Mouse (Mus musculus) neural tube, embryonic 11.5 days (tissue): Measurements from ENCODE around the gene Prrx1. TPM values are rescaled to one million over a fixed set of nuclear protein-coding genes. Genes with fewer than 3 reads are reported as not detected.

Source experiments
- ATAC-seq: fragments of 200-750 bp; cut with Nextera tagmentation; 2 replicates; pipeline ENCODE4 v1.8.0; 2017; ENCODE audit warnings: moderate number of reproducible peaks, mild to moderate bottlenecking, moderate TSS enrichment, moderate library complexity; ENCODE audit not compliant: insufficient read depth, low FRiP score, low TSS enrichment
- DNase-seq: peaks from one replicate; pipeline ENCODE4 v3.0.0-alpha.2; 2015; ENCODE audit warnings: low spot score
- H3K27ac ChIP-seq: fragments of 300-500 bp; sonication (generic); 2 replicates; pipeline ENCODE4 v1.5.1; 2014; ENCODE audit warnings: low read depth, mild to moderate bottlenecking, low read length
- H3K27me3 ChIP-seq: fragments of 300-500 bp; sonication (generic); 2 replicates; pipeline ENCODE4 v1.6.1; 2014; ENCODE audit warnings: mild to moderate bottlenecking, low read length, mixed read lengths; ENCODE audit not compliant: control insufficient read depth, insufficient read depth
- H3K36me3 ChIP-seq: fragments of 300-500 bp; sonication (generic); 2 replicates; pipeline ENCODE4 v1.6.1; 2014; ENCODE audit warnings: mild to moderate bottlenecking, low read length, moderate library complexity, mixed read lengths; ENCODE audit not compliant: control insufficient read depth, insufficient read depth
- H3K4me1 ChIP-seq: fragments of 300-500 bp; sonication (generic); 2 replicates; pipeline ENCODE4 v1.6.1; 2014; ENCODE audit warnings: low read length, mixed read lengths; ENCODE audit not compliant: control insufficient read depth, insufficient read depth
- H3K4me2 ChIP-seq: fragments of 300-500 bp; sonication (generic); 2 replicates; pipeline ENCODE4 v1.6.1; 2014; ENCODE audit warnings: low read depth, mild to moderate bottlenecking, moderate library complexity
- H3K4me3 ChIP-seq: fragments of 300-500 bp; sonication (generic); 2 replicates; pipeline ENCODE4 v1.5.1; 2014; ENCODE audit warnings: low read depth, low read length
- H3K9ac ChIP-seq: fragments of 300-500 bp; sonication (generic); 2 replicates; pipeline ENCODE4 v1.6.1; 2014; ENCODE audit warnings: mild to moderate bottlenecking, low read length
- H3K9me3 ChIP-seq: fragments of 300-500 bp; sonication (generic); 2 replicates; pipeline ENCODE4 v1.6.1; 2016; ENCODE audit warnings: low read length; ENCODE audit not compliant: control insufficient read depth
- WGBS: fragments of 180-500 bp; shearing (Covaris S2); extraction: QIAGEN DNeasy Blood & Tissue Kit; methylation state at CpG from one replicate; pipeline ENCODE4 v1.1.7; 2014; 5-methylcytosine and 5-hydroxymethylcytosine counted together
- polyA plus RNA-seq: library from polyadenylated mRNA; unstranded; fragments of >200 nt; fragmentation: Nextera tagmentation; extraction: Ambion mirVana; gene quantifications from 2 replicates; pipeline ENCODE4 v1.2.1, GENCODE M21; 2014

Prrx1 gene
- polyA plus RNA-seq, 1 experiment from 2014 or later: 30.7 TPM

DNA sequence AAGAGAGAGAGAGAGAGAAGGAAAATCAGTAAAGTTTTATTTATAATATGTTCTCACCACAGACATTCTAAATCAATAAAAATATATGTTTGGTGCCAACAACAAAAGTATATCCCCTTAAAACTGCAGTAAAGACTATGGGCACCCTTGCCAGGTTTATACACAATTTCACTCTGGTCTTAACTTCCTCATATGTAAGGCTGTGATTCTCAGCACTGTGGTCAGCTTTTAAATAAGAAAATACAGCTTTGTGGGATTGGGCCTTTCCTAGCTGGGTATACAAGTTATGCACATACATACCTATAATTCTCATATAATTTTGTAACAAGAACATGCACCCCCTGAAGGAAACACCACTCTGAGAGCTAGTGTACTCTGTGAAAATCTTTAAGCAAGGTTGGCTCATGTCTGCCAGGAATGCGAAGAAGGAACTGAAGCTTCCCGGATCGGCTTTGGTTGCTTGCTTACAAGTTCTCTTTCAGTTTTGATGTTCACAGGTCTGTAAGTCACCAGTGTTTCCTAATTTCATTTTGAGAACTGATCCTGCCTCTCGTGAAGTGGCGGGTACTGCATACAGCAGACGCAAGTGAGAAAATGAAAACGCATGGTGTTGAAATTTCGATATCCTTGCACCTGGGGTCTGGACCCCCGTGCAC is 29.4 kb downstream of the Prrx1 start:
- DNase-seq: no peak
- ATAC-seq: no peak
- Histone ChIP-seq H3K27me3 (no peaks in the 10 kb centered on the region), H3K27ac (no peak overlapping the region), H3K9ac (no peak overlapping the region), H3K4me3 (no peak overlapping the region), H3K4me1 (peaks cover 3% of the 10 kb centered on the region; the same call in 1 of the 2 replicates), H3K36me3 (no peaks in the 10 kb centered on the region), H3K4me2 (no peak overlapping the region), H3K9me3 (no peaks in the 10 kb centered on the region)
- WGBS: 86% methylated on average over 9 of the region's 9 CpGs

DNA sequence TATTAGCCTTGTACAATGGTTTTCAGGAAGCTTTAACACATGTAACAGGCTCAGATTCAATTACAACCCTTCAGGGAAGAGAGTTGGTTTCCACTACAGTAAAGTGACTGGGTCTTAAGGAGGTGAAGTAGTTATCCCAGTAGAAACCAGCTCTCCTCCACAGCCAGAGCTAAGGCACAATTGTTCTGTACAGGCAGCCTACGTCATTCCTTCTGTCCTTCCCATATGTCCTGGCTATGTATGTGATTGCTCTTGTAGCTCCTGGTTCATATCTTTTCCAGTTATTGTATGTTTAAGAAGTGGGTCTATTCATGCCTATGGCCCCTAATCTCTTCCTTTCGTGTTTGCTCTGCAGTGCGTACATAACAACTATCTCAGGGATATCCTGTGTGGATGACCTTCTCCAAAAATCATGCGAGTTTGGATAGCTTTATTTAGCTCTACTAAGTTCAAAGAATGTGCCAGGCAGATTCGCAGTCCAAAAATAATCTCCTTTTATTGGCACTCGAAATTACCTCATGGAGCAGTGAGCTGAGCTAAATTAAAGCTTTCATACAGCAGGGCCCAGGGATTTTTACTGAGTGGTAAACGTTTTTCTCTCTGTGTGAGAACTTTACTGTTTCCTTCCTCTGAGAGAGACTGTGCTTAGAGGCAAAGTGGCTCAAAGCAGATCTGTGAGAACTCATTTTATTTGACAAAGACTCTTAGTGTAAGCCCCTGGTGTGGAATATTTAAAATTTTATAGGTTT is 31.9 kb downstream of the Prrx1 start:
- DNase-seq (no peak), ATAC-seq (no peak)
- H3K27ac ChIP-seq: no peak overlapping the region
- H3K4me2 ChIP-seq: no peak overlapping the region
- no peaks in the 10 kb centered on the region for H3K36me3 ChIP-seq
- peaks cover 3% of the 10 kb centered on the region; the same call in 1 of the 2 replicates for H3K4me1 ChIP-seq
- 77% methylated on average over 7 of the region's 7 CpGs for WGBS
- H3K9ac ChIP-seq: no peak overlapping the region
- H3K27me3 ChIP-seq: no peaks in the 10 kb centered on the region
- H3K9me3 ChIP-seq: no peaks in the 10 kb centered on the region
- no peak overlapping the region for H3K4me3 ChIP-seq

DNA sequence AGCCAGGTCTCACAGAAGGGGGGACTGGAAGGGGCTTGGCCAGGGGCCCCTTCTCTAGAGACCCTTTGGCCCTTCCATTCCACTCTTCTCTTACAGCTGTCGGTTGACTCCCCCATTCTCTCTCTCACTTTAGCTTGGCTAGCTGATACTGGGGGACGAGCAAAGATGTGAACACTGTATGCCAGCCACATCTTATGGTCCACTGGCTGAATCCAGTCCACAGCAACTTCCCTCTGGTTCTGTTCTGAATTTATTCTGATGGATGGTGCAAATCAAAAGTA is 32.7 kb downstream of the Prrx1 start:
- 49% methylated on average over 2 of the region's 2 CpGs for WGBS
- no peak for DNase-seq
- Histone ChIP-seq H3K4me2 (no peak overlapping the region), H3K4me1 (peaks cover 3% of the 10 kb centered on the region; the same call in 1 of the 2 replicates), H3K9ac (no peak overlapping the region), H3K36me3 (no peaks in the 10 kb centered on the region), H3K4me3 (no peak overlapping the region), H3K9me3 (no peaks in the 10 kb centered on the region), H3K27me3 (no peaks in the 10 kb centered on the region), H3K27ac (no peak overlapping the region)
- no peak for ATAC-seq

DNA sequence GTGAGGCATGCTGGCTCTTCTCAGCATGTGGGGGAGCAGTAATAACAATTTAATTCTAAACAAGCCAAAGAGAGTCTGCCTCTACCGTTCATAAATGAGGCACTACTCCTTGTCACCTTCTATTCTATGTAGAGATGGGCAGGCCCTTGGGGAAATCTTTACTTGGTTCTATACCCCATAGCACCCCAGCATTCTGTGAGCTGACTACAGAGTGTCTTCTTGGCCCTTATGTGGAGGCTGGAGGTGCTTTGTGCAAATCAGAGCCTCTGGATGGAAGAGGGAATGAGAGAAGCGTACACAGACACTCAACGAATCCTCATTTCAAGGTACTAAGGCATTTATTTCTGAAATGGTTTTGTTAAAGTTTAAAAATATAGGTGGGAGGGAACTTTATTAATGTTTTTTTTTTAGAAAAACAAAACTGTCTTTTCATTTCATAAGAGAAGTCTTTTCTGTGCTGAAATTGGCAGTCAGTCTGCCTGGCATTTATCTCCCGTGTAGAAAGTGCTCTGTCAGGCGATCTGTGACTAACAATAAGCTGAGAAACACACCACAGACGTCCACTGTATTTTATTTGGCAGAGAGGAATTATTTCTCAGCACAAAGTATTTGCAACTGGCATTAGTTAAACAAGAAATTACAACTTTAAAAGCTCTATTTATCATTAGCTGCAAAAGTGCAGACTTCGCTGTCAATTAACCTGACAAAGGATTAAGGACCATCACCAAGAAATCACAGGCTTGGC is 33.2 kb downstream of the Prrx1 start:
- Histone ChIP-seq H3K4me3 (no peak overlapping the region), H3K4me2 (no peak overlapping the region), H3K27me3 (no peaks in the 10 kb centered on the region), H3K9ac (no peak overlapping the region), H3K27ac (no peak overlapping the region), H3K9me3 (no peaks in the 10 kb centered on the region), H3K36me3 (no peaks in the 10 kb centered on the region), H3K4me1 (peaks cover 3% of the 10 kb centered on the region; the same call in 1 of the 2 replicates)
- DNase-seq (no peak), ATAC-seq (no peak)
- WGBS: 63% methylated on average over 7 of the region's 7 CpGs

DNA sequence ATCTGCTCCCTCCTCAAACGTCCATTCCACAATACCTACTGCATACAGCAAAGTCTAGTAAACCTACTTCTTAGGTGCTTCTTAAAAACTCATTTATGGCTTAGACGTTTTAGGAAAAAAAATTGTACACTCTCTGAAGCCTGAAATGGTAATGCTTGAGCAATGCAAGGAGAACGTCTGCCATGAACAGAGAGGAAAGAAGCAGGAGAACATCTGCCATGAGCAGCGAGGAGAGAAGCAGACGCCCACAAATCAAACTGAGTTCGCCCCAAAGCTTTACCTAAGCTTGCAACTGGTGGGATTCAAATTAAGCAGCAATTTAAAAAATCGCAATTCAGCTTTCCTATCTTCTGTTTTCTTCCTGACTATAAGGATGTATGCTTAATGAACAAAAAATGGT is 36.4 kb downstream of the Prrx1 start:
- Histone ChIP-seq H3K4me2 (no peak overlapping the region), H3K4me1 (peaks cover 3% of the 10 kb centered on the region; the same call in 1 of the 2 replicates), H3K36me3 (no peaks in the 10 kb centered on the region), H3K9ac (no peak overlapping the region), H3K4me3 (no peak overlapping the region), H3K27me3 (no peaks in the 10 kb centered on the region), H3K27ac (no peak overlapping the region), H3K9me3 (no peaks in the 10 kb centered on the region)
- DNase-seq (no peak), ATAC-seq (no peak)
- 84% methylated on average over 7 of the region's 7 CpGs for WGBS

DNA sequence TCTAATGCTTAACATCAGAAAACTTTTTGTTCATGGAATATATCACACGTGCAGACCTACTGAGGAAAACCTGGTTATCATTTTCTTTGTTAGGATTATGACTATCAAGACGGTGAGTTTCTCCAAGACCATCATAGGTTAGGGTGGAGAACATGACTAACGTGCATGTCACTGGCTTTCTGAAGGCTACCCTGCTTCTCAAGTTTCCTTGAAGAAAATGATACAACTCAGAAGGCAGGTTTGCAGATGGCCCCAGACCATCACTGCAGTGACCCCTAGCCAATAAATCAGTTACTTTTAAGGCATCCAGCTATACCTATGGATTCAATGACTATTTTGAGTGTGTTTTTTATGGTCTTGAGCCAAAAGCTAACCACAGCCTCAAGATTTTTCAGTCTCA is 38.6 kb downstream of the Prrx1 start:
- Histone ChIP-seq H3K27me3 (no peaks in the 10 kb centered on the region), H3K4me3 (no peak overlapping the region), H3K4me2 (no peak overlapping the region), H3K36me3 (no peaks in the 10 kb centered on the region), H3K9ac (no peak overlapping the region), H3K9me3 (no peaks in the 10 kb centered on the region), H3K27ac (no peak overlapping the region), H3K4me1 (peaks cover 1% of the 10 kb centered on the region; the same call in 1 of the 2 replicates)
- ATAC-seq (no peak), DNase-seq (no peak)
- WGBS: 75% methylated on average over 3 of the region's 3 CpGs

DNA sequence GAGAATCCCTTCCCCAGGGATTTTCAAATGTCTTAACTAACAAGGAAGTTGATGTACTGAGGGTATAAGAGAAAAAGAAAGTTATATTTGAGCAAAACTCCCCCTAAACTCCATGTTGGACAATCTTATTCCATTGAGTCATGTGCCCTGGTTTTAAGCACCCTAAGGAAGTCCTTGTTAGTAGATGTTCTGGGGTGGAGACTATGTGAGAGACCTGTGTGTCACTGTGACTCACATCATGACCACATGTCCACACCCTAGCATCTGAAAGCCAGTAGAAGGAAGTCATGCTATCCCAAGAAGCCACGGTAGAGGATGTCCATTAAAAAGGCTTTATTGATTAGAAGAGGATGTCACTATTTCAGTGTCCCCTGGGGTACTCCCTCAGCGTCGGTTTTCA is 40.4 kb downstream of the Prrx1 start:
- DNase-seq: no peak
- H3K36me3 ChIP-seq: no peaks in the 10 kb centered on the region
- 87% methylated on average over 3 of the region's 3 CpGs for WGBS
- no peak for ATAC-seq
- no peaks in the 10 kb centered on the region for H3K27me3 ChIP-seq
- no peak overlapping the region for H3K27ac ChIP-seq
- no peaks in the 10 kb centered on the region for H3K4me1 ChIP-seq
- H3K4me3 ChIP-seq: no peak overlapping the region
- H3K9ac ChIP-seq: no peak overlapping the region
- H3K4me2 ChIP-seq: no peak overlapping the region
- H3K9me3 ChIP-seq: no peaks in the 10 kb centered on the region

DNA sequence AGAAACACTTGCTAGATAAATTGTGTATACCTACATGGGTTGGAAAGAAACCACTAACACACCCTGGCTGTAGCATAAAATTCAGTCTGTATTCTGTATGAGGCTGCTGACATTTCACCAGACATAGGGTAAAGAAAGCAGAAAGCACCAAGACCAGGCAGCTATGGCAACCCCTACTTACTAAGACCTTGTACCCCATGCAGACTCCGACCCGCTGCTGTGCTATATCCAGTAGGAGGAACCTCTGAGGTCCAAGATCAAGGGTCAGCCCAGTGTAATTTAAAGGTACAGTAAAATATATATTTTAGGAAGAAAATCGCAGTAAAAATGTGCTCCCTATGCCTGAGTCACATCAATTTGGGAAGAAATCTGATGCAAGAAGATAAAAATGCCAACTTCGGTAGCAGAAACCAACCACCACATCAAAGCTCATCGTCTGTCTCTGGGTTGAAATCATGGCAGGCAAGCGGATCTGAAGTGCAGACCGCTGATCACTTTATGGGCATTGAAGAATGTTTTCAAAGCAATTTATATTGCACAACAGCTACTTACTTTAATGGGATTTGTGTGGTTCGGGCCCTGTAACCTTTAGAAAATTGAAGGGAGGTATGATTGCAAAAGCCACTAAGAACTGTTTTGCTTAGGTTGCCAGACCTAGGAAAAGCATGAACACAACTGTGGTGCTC is 46.5 kb downstream of the Prrx1 start:
- Histone ChIP-seq H3K27ac (no peak overlapping the region), H3K4me2 (no peak overlapping the region), H3K36me3 (no peaks in the 10 kb centered on the region), H3K4me1 (no peaks in the 10 kb centered on the region), H3K9ac (no peak overlapping the region), H3K4me3 (no peak overlapping the region), H3K9me3 (no peaks in the 10 kb centered on the region), H3K27me3 (no peaks in the 10 kb centered on the region)
- DNase-seq: no peak
- WGBS: 92% methylated on average over 8 of the region's 8 CpGs
- no peak for ATAC-seq
